Mouse (Mus musculus): ENCODE results near the gene Zcchc24. TPM values are rescaled to one million over a fixed set of nuclear protein-coding genes. Genes with fewer than 3 reads are reported as not detected.
"Not testable (repeated sequence)": the region's sequence is repeated elsewhere in the genome, so short reads cannot be mapped to it uniquely, and the experiment has no call there.

Zcchc24 gene
- 86.2 TPM for polyA plus RNA-seq (2012; fragmentation: generic; extraction: Trizol)

GRCm38 (mm10) chr14:25768915-25769625 is at the start of gene Zcchc24:
Zcchc24 (minus strand) TSS chr14:25769039.
- H3K4me3 ChIP-seq = peak within 1 kb of the TSS; percentile 97
- H3ac ChIP-seq (ENCODE audit: control insufficient read depth, insufficient read length) = peak within 1 kb of the TSS; percentile 83
- no peaks in the 10 kb centered on the region for H3K27me3 ChIP-seq (ENCODE audit: control insufficient read depth, insufficient read depth, insufficient read length)
- TF ChIP-seq E2F4 (IDR thresholded peaks at IDR 0.05; ENCODE audit: insufficient read depth) (no peak), MYOD1 (IDR thresholded peaks at IDR 0.05; ENCODE audit: control insufficient read depth in 1 of 3, insufficient read length in 2 of 3, low read depth in 2 of 3) (peak in 1 of 3 experiments; percentile 22), MAX (IDR thresholded peaks at IDR 0.05; ENCODE audit: low read depth) (no peak), MYOG (IDR thresholded peaks at IDR 0.05; ENCODE audit: control insufficient read depth in 1 of 3, insufficient read depth in 1 of 3, insufficient read length in 2 of 3, low read depth in 2 of 3) (no peak), TCF12 (IDR thresholded peaks at IDR 0.05; ENCODE audit: insufficient read depth, poor library complexity, severe bottlenecking) (no peak), TCF3 (IDR thresholded peaks at IDR 0.05; ENCODE audit: insufficient read length, low read depth) (no peak), USF1 (IDR thresholded peaks at IDR 0.05; ENCODE audit: low read depth) (no peak), REST (IDR thresholded peaks at IDR 0.05; ENCODE audit: insufficient read depth, insufficient read length) (no peak), POLR2AphosphoS2 (IDR thresholded peaks at IDR 0.05; ENCODE audit: insufficient read length, low read depth) (peak; percentile 80), SRF (IDR thresholded peaks at IDR 0.05; ENCODE audit: control insufficient read depth, insufficient read length, low read depth) (no peak), CEBPB (IDR thresholded peaks at IDR 0.05; ENCODE audit: insufficient read depth, poor library complexity, severe bottlenecking) (no peak), POLR2A (IDR thresholded peaks at IDR 0.05; ENCODE audit: insufficient read length, low read depth) (peak; percentile 84)
- peaks cover 12% of the 10 kb centered on the region for H3K36me3 ChIP-seq (ENCODE audit: control insufficient read depth, insufficient read depth)
- H3K4me2 ChIP-seq (ENCODE audit: low read depth) = peak within 1 kb of the TSS; percentile 97
- peaks cover 42% of the 10 kb centered on the region for H3K79me2 ChIP-seq (ENCODE audit: control insufficient read depth, insufficient read depth)

- TF ChIP-seq MYOG (IDR thresholded peaks at IDR 0.05; ENCODE audit: control insufficient read depth in 1 of 3, insufficient read depth in 1 of 3, insufficient read length in 2 of 3, low read depth in 2 of 3) (no peak), MYOD1 (IDR thresholded peaks at IDR 0.05; ENCODE audit: control insufficient read depth in 1 of 3, insufficient read length in 2 of 3, low read depth in 2 of 3) (peak in 1 of 3 experiments; percentile 20), E2F4 (IDR thresholded peaks at IDR 0.05; ENCODE audit: insufficient read depth) (no peak), TCF12 (IDR thresholded peaks at IDR 0.05; ENCODE audit: insufficient read depth, poor library complexity, severe bottlenecking) (no peak), POLR2A (IDR thresholded peaks at IDR 0.05; ENCODE audit: insufficient read length, low read depth) (no peak)
- Histone ChIP-seq H3K27me3 (ENCODE audit: control insufficient read depth, insufficient read depth, insufficient read length) (no peaks in the 10 kb centered on the region), H3K4me2 (ENCODE audit: low read depth) (peak overlapping the region; percentile 51), H3K36me3 (ENCODE audit: control insufficient read depth, insufficient read depth) (no peaks in the 10 kb centered on the region), H3K79me2 (ENCODE audit: control insufficient read depth, insufficient read depth) (no peaks in the 10 kb centered on the region), H3K4me3 (no peak overlapping the region), H3ac (ENCODE audit: control insufficient read depth, insufficient read length) (no peak overlapping the region)
Observed at GRCm38 (mm10) chr14:25816416-25816815, 47.6 kb upstream of the Zcchc24 start.

- no peak overlapping the region for H3K4me3 ChIP-seq
- H3K27me3 ChIP-seq (ENCODE audit: control insufficient read depth, insufficient read depth, insufficient read length) = no peaks in the 10 kb centered on the region
- H3K36me3 ChIP-seq (ENCODE audit: control insufficient read depth, insufficient read depth) = no peaks in the 10 kb centered on the region
- no peak overlapping the region for H3ac ChIP-seq (ENCODE audit: control insufficient read depth, insufficient read length)
- H3K79me2 ChIP-seq (ENCODE audit: control insufficient read depth, insufficient read depth) = no peaks in the 10 kb centered on the region
- no peak overlapping the region for H3K4me2 ChIP-seq (ENCODE audit: low read depth)
- TF ChIP-seq E2F4 (IDR thresholded peaks at IDR 0.05; ENCODE audit: insufficient read depth) = no peak
- TF ChIP-seq POLR2AphosphoS2 (IDR thresholded peaks at IDR 0.05; ENCODE audit: insufficient read length, low read depth) = no peak
- TF ChIP-seq CEBPB (IDR thresholded peaks at IDR 0.05; ENCODE audit: insufficient read depth, poor library complexity, severe bottlenecking) = no peak
- TF ChIP-seq MYOD1 (IDR thresholded peaks at IDR 0.05; ENCODE audit: control insufficient read depth in 1 of 3, insufficient read length in 2 of 3, low read depth in 2 of 3) = no peak
- no peak for TF ChIP-seq POLR2A (IDR thresholded peaks at IDR 0.05; ENCODE audit: insufficient read length, low read depth)
- TF ChIP-seq USF1 (IDR thresholded peaks at IDR 0.05; ENCODE audit: low read depth) = no peak
- no peak for TF ChIP-seq TCF3 (IDR thresholded peaks at IDR 0.05; ENCODE audit: insufficient read length, low read depth)
- no peak for TF ChIP-seq SRF (IDR thresholded peaks at IDR 0.05; ENCODE audit: control insufficient read depth, insufficient read length, low read depth)
Observed at GRCm38 (mm10) chr14:25814140-25814539, 45.3 kb upstream of the Zcchc24 start.

GRCm38 (mm10) chr14:25811026-25811425 is 42.2 kb upstream of the Zcchc24 start:
- not testable (repeated sequence) for H3K27me3 ChIP-seq (ENCODE audit: control insufficient read depth, insufficient read depth, insufficient read length); H3K4me3 ChIP-seq; H3K4me2 ChIP-seq (ENCODE audit: low read depth); H3K36me3 ChIP-seq (ENCODE audit: control insufficient read depth, insufficient read depth); H3K79me2 ChIP-seq (ENCODE audit: control insufficient read depth, insufficient read depth); H3ac ChIP-seq (ENCODE audit: control insufficient read depth, insufficient read length)

GRCm38 (mm10) chr14:25806561-25806960 is 37.7 kb upstream of the Zcchc24 start:
- H3K27me3 ChIP-seq (ENCODE audit: control insufficient read depth, insufficient read depth, insufficient read length) = no peaks in the 10 kb centered on the region
- TF ChIP-seq MYOG (IDR thresholded peaks at IDR 0.05; ENCODE audit: control insufficient read depth in 1 of 3, insufficient read depth in 1 of 3, insufficient read length in 2 of 3, low read depth in 2 of 3) (no peak), POLR2AphosphoS2 (IDR thresholded peaks at IDR 0.05; ENCODE audit: insufficient read length, low read depth) (no peak), MAX (IDR thresholded peaks at IDR 0.05; ENCODE audit: low read depth) (no peak), REST (IDR thresholded peaks at IDR 0.05; ENCODE audit: insufficient read depth, insufficient read length) (no peak), TCF3 (IDR thresholded peaks at IDR 0.05; ENCODE audit: insufficient read length, low read depth) (no peak), CEBPB (IDR thresholded peaks at IDR 0.05; ENCODE audit: insufficient read depth, poor library complexity, severe bottlenecking) (no peak), E2F4 (IDR thresholded peaks at IDR 0.05; ENCODE audit: insufficient read depth) (no peak), POLR2A (IDR thresholded peaks at IDR 0.05; ENCODE audit: insufficient read length, low read depth) (no peak), MYOD1 (IDR thresholded peaks at IDR 0.05; ENCODE audit: control insufficient read depth in 1 of 3, insufficient read length in 2 of 3, low read depth in 2 of 3) (no peak)
- H3K79me2 ChIP-seq (ENCODE audit: control insufficient read depth, insufficient read depth) = no peaks in the 10 kb centered on the region
- no peak overlapping the region for H3K4me2 ChIP-seq (ENCODE audit: low read depth)
- H3K36me3 ChIP-seq (ENCODE audit: control insufficient read depth, insufficient read depth) = no peaks in the 10 kb centered on the region
- no peak overlapping the region for H3ac ChIP-seq (ENCODE audit: control insufficient read depth, insufficient read length)
- H3K4me3 ChIP-seq = no peak overlapping the region
